Mouse (Mus musculus): ENCODE data around the gene Aox4. TPM values are rescaled to one million over a fixed set of nuclear protein-coding genes. Genes with fewer than 3 reads are reported as not detected.

Gene Aox4
- polyA plus RNA-seq, 1 experiment from 2014 or later = 0.80 TPM

DNA sequence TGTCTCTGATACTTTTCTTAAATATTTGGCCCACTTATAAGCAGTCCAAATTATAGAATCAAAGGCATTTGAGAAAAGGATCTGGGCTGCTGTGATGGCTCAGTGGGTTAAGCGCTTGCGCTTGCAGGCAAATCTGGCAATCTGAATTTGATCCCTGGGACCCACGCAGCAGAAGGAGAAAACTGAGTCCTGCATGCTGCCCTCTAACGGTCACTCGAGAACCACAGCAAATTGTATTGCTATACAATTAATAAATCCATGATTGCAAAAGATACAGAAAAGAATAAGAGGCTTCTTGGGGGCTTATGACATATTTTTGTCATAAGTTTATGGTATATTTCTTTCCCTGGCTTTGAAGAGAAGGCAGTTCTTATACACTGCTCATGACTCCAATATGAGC lies 25.2 kb downstream of the Aox4 start:
- Histone ChIP-seq H3K9ac (ENCODE audit: low read length) (no peak overlapping the region), H3K36me3 (ENCODE audit: control insufficient read depth, insufficient read depth, low read length) (no peaks in the 10 kb centered on the region), H3K4me1 (ENCODE audit: control insufficient read depth, insufficient read depth, low read length) (no peaks in the 10 kb centered on the region), H3K27ac (ENCODE audit: low read depth, low read length) (no peak overlapping the region), H3K4me2 (ENCODE audit: low read length) (no peak overlapping the region), H3K9me3 (replicated peaks; ENCODE audit: control insufficient read depth, low read length) (no peaks in the 10 kb centered on the region), H3K4me3 (ENCODE audit: low read depth, low read length) (no peak overlapping the region), H3K27me3 (replicated peaks; ENCODE audit: control insufficient read depth, insufficient read depth, low read length) (no peaks in the 10 kb centered on the region)
- no peak for ATAC-seq
- WGBS = 61% methylated on average over 5 of the region's 5 CpGs
- no peak for DNase-seq (ENCODE audit: low spot score)

DNA sequence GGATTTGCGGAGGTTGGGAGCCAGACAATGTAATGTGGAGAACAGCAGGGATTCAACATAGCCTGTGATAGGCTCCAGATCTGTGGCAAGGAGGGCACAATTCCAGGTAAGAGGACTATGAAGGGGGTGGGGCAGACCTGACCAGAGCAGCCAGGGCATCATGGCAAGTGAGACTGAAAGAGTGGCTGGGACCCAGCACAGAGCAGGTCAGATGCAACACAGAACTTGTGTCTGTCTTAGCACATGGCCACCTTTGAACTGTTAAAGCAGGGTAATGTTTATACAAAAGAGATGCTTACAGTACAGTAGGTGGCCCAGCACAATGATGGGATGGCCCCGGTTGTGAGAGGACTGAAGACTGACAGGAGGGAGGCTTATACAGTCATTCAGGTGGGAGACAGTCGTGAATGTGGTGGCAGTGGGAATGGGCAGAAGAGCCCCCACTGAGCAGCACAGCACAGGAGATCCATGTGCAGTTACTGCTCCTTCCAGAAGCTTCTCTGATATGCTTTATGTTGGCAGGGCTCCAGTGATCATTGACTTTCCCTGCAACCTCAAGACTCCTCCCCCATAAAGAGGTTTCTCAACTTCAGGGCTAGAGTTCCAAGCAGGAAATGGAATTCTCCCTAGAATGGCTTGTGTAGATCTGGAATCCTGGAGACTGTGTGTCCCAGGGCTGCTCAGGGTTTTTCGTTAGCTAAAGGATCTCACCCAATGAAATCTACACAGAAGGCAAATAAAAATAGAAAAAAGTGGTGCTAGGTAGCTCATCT lies 27.5 kb downstream of the Aox4 start:
- Histone ChIP-seq H3K4me3 (ENCODE audit: low read depth, low read length) (no peak overlapping the region), H3K27me3 (replicated peaks; ENCODE audit: control insufficient read depth, insufficient read depth, low read length) (no peaks in the 10 kb centered on the region), H3K9ac (ENCODE audit: low read length) (no peak overlapping the region), H3K36me3 (ENCODE audit: control insufficient read depth, insufficient read depth, low read length) (no peaks in the 10 kb centered on the region), H3K9me3 (replicated peaks; ENCODE audit: control insufficient read depth, low read length) (no peaks in the 10 kb centered on the region), H3K4me2 (ENCODE audit: low read length) (no peak overlapping the region), H3K27ac (ENCODE audit: low read depth, low read length) (no peak overlapping the region), H3K4me1 (ENCODE audit: control insufficient read depth, insufficient read depth, low read length) (no peaks in the 10 kb centered on the region)
- WGBS = 72% methylated on average over 4 of the region's 4 CpGs
- ATAC-seq = no peak
- DNase-seq (ENCODE audit: low spot score) = no peak

DNA sequence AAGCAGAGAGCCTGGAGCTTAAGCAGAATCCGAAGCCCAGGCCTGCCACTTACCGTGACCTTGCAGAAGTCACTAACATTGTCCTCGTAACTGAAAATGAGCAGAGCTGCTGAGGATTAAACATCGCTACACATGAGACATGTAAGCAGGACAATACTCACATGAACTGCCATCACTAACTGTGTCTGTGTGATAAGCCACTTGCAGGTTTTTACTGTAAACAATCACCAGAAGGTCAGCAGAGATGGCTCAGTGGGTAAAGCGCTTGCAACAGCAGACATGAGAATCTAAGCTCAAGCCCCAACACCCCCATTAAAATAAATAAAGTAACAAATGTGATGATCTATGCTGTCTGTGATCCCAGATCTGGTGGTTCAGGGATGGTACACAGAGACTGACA lies 28.2 kb downstream of the Aox4 start:
- H3K27me3 ChIP-seq (replicated peaks; ENCODE audit: control insufficient read depth, insufficient read depth, low read length) = no peaks in the 10 kb centered on the region
- H3K4me2 ChIP-seq (ENCODE audit: low read length) = no peak overlapping the region
- H3K4me3 ChIP-seq (ENCODE audit: low read depth, low read length) = no peak overlapping the region
- no peaks in the 10 kb centered on the region for H3K4me1 ChIP-seq (ENCODE audit: control insufficient read depth, insufficient read depth, low read length)
- H3K36me3 ChIP-seq (ENCODE audit: control insufficient read depth, insufficient read depth, low read length) = no peaks in the 10 kb centered on the region
- no peak overlapping the region for H3K9ac ChIP-seq (ENCODE audit: low read length)
- no peak overlapping the region for H3K27ac ChIP-seq (ENCODE audit: low read depth, low read length)
- 89% methylated on average over 5 of the region's 5 CpGs for WGBS
- DNase-seq (ENCODE audit: low spot score) = no peak
- ATAC-seq = no peak
- H3K9me3 ChIP-seq (replicated peaks; ENCODE audit: control insufficient read depth, low read length) = no peaks in the 10 kb centered on the region

DNA sequence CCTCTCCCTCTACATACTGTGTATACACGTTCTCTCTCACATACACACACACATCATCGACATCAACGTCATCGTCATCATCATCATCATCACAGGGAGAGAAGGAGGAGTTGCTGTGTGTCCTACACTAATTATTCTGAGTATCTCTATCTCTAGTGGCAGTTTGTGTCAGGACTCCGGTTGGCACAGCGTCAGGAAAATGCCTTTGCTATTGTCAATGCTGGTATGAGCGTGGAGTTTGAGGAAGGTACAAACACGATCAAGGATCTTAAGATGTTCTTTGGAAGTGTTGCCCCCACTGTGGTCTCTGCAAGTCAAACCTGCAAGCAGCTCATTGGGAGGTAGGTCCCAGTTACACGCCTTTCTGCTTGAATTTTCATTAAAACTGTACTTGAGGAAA lies 28.8 kb downstream of the Aox4 start:
- Histone ChIP-seq H3K9me3 (replicated peaks; ENCODE audit: control insufficient read depth, low read length) (no peaks in the 10 kb centered on the region), H3K36me3 (ENCODE audit: control insufficient read depth, insufficient read depth, low read length) (no peaks in the 10 kb centered on the region), H3K27me3 (replicated peaks; ENCODE audit: control insufficient read depth, insufficient read depth, low read length) (no peaks in the 10 kb centered on the region), H3K4me2 (ENCODE audit: low read length) (no peak overlapping the region), H3K4me1 (ENCODE audit: control insufficient read depth, insufficient read depth, low read length) (no peaks in the 10 kb centered on the region), H3K9ac (ENCODE audit: low read length) (no peak overlapping the region), H3K4me3 (ENCODE audit: low read depth, low read length) (no peak overlapping the region), H3K27ac (ENCODE audit: low read depth, low read length) (no peak overlapping the region)
- ATAC-seq = no peak
- no peak for DNase-seq (ENCODE audit: low spot score)
- 96% methylated on average over 9 of the region's 9 CpGs for WGBS

DNA sequence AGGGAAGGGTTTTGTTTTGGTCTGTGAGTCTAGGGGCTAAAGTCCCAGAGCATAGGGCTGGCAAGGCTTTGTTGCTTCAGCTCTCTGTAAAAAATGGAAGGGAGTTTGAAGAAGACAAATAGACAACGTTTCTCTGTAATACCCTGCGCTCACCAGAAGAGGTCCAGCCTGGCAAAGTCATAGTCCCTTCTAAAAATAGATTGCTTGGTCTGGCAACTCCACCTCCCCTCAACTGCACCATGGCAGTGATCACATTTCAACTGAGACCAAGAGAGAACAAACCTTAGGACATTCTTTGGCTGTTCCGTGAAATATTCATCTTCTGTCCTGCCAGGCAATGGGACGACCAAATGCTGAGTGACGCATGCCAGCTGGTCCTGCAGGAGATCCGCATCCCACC lies 30.1 kb downstream of the Aox4 start:
- no peak for DNase-seq (ENCODE audit: low spot score)
- H3K9ac ChIP-seq (ENCODE audit: low read length) = no peak overlapping the region
- no peaks in the 10 kb centered on the region for H3K4me1 ChIP-seq (ENCODE audit: control insufficient read depth, insufficient read depth, low read length)
- H3K27ac ChIP-seq (ENCODE audit: low read depth, low read length) = no peak overlapping the region
- 80% methylated on average over 6 of the region's 6 CpGs for WGBS
- H3K4me2 ChIP-seq (ENCODE audit: low read length) = no peak overlapping the region
- H3K4me3 ChIP-seq (ENCODE audit: low read depth, low read length) = no peak overlapping the region
- ATAC-seq = no peak
- H3K36me3 ChIP-seq (ENCODE audit: control insufficient read depth, insufficient read depth, low read length) = no peaks in the 10 kb centered on the region
- H3K9me3 ChIP-seq (replicated peaks; ENCODE audit: control insufficient read depth, low read length) = no peaks in the 10 kb centered on the region
- H3K27me3 ChIP-seq (replicated peaks; ENCODE audit: control insufficient read depth, insufficient read depth, low read length) = no peaks in the 10 kb centered on the region

DNA sequence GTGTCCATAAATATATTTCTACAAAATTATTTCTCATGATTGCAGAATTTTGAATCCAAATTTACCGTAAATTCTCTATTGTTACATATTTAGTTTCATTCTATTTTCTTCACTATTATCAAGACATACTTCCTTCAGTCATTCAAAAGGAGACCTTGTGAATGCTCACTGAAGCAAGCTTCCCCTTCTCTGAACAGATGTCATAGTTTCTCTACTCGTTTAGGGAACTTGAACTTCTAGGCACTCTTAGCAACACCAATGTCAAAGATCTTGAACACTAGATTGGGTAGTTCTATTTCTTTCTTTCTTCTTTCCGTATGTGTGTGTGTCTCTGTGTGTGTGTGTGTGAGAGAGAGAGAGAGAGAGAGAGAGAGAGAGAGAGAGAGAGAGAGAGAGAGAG lies 34.3 kb downstream of the Aox4 start:
- Histone ChIP-seq H3K9me3 (replicated peaks; ENCODE audit: control insufficient read depth, low read length) (no peaks in the 10 kb centered on the region), H3K27me3 (replicated peaks; ENCODE audit: control insufficient read depth, insufficient read depth, low read length) (no peaks in the 10 kb centered on the region), H3K4me1 (ENCODE audit: control insufficient read depth, insufficient read depth, low read length) (no peaks in the 10 kb centered on the region), H3K36me3 (ENCODE audit: control insufficient read depth, insufficient read depth, low read length) (no peaks in the 10 kb centered on the region), H3K4me2 (ENCODE audit: low read length) (no peak overlapping the region), H3K9ac (ENCODE audit: low read length) (no peak overlapping the region), H3K27ac (ENCODE audit: low read depth, low read length) (no peak overlapping the region), H3K4me3 (ENCODE audit: low read depth, low read length) (no peak overlapping the region)
- 79% methylated on average over 3 of the region's 3 CpGs for WGBS
- ATAC-seq = no peak
- DNase-seq (ENCODE audit: low spot score) = no peak

DNA sequence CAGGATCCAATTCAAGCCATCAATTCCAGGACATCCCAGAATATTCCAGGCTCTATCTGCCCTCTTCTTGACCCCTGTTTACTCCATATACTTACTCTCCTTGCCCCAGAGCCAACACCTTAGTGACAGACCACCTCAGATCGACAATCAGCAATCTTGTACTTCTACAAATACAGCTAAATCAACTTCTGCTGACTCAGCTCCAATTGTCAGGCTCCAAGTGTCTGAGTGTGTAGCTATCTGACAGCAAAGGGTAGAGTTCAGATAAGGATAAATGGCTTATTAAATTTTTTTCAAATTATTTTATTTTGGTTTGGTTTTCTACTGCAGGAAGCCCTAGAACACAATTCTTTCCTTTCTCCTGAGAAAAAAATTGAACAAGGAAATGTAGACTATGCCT lies 38.3 kb downstream of the Aox4 start:
- H3K9me3 ChIP-seq (replicated peaks; ENCODE audit: control insufficient read depth, low read length) = no peaks in the 10 kb centered on the region
- DNase-seq (ENCODE audit: low spot score) (no peak), ATAC-seq (no peak)
- H3K9ac ChIP-seq (ENCODE audit: low read length) = no peak overlapping the region
- 84% methylated on average over 1 of the region's 1 CpGs for WGBS
- no peaks in the 10 kb centered on the region for H3K36me3 ChIP-seq (ENCODE audit: control insufficient read depth, insufficient read depth, low read length)
- H3K27ac ChIP-seq (ENCODE audit: low read depth, low read length) = no peak overlapping the region
- no peaks in the 10 kb centered on the region for H3K4me1 ChIP-seq (ENCODE audit: control insufficient read depth, insufficient read depth, low read length)
- H3K4me2 ChIP-seq (ENCODE audit: low read length) = no peak overlapping the region
- H3K4me3 ChIP-seq (ENCODE audit: low read depth, low read length) = no peak overlapping the region
- H3K27me3 ChIP-seq (replicated peaks; ENCODE audit: control insufficient read depth, insufficient read depth, low read length) = no peaks in the 10 kb centered on the region

DNA sequence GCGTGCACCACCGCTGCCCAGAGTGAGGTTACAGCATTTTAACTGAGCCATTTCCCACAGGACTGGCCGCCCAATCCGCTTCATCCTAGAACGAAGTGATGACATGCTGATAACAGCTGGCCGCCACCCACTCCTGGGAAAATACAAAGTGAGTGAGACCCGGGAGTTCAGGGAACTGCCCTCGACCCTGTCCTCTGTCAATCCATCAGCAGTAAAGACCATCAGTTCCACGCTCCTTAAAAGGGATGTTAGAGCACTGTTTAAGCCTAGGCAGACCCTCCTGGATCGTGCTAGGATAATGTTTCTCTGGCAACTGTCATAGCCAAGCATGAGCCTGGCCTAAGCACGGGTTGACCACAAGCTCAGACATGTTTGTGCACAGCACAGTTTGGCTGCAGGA lies 43.3 kb downstream of the Aox4 start:
- no peak for ATAC-seq

DNA sequence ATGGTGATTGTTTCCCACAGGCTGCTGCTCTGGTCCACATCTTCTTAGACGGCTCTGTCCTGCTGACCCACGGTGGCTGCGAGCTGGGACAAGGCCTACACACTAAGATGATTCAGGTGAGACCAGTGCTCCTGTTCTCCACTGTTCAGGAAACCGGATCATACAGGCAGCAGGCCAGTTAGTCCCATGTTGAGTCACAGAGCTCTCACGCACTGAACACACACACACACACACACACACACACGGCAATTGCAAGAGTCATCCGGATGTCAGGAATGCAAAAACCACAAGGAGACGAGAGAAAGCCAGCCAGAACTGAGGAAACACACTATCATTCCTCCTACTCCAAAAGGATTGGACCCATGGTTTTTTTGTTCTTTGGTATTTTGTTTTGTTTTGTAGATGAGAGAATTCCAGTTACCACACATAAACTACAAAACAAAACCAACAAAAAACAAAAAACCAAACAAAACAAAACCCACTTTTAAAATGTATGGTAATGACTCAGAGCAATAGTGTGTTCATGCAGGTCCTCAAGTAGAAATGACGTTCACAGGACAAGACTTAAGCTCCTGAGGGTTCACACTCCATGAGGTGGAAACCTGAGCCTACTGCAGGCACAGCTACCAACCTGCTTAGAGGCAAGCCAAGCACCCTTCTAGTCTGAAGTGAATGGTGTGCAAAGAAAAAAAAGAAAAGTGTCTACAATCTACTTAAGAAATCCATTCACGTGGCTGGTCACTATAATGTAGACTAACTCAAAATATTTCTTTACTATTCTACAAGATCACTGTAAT lies 47.2 kb downstream of the Aox4 start:
- H3K27me3 ChIP-seq (replicated peaks; ENCODE audit: control insufficient read depth, insufficient read depth, low read length) = no peaks in the 10 kb centered on the region
- ATAC-seq (no peak), DNase-seq (ENCODE audit: low spot score) (no peak)
- H3K4me3 ChIP-seq (ENCODE audit: low read depth, low read length) = no peak overlapping the region
- H3K4me1 ChIP-seq (ENCODE audit: control insufficient read depth, insufficient read depth, low read length) = no peaks in the 10 kb centered on the region
- no peak overlapping the region for H3K4me2 ChIP-seq (ENCODE audit: low read length)
- no peaks in the 10 kb centered on the region for H3K9me3 ChIP-seq (replicated peaks; ENCODE audit: control insufficient read depth, low read length)
- no peak overlapping the region for H3K27ac ChIP-seq (ENCODE audit: low read depth, low read length)
- no peaks in the 10 kb centered on the region for H3K36me3 ChIP-seq (ENCODE audit: control insufficient read depth, insufficient read depth, low read length)
- no peak overlapping the region for H3K9ac ChIP-seq (ENCODE audit: low read length)
- WGBS = 82% methylated on average over 10 of the region's 10 CpGs

More for the DNA sequence above, 43.3 kb downstream of the Aox4 start:
- Histone ChIP-seq H3K9me3 (replicated peaks; ENCODE audit: control insufficient read depth, low read length) (no peaks in the 10 kb centered on the region), H3K4me1 (ENCODE audit: control insufficient read depth, insufficient read depth, low read length) (no peaks in the 10 kb centered on the region), H3K4me3 (ENCODE audit: low read depth, low read length) (no peak overlapping the region), H3K9ac (ENCODE audit: low read length) (no peak overlapping the region), H3K27me3 (replicated peaks; ENCODE audit: control insufficient read depth, insufficient read depth, low read length) (no peaks in the 10 kb centered on the region), H3K27ac (ENCODE audit: low read depth, low read length) (no peak overlapping the region), H3K36me3 (ENCODE audit: control insufficient read depth, insufficient read depth, low read length) (no peaks in the 10 kb centered on the region), H3K4me2 (ENCODE audit: low read length) (no peak overlapping the region)
- no peak for DNase-seq (ENCODE audit: low spot score)
- 88% methylated on average over 11 of the region's 11 CpGs for WGBS
